Mouse (Mus musculus): ENCODE results near the gene Rac1.

The Rac1 gene

GRCm38 (mm10) chr5:143491736-143492135 lies 36.1 kb downstream of the Rac1 start:
- DNase-seq (ENCODE audit: low spot score in 2 of 2), result no peak

GRCm38 (mm10) chr5:143489749-143490342 lies 38.0 kb downstream of the Rac1 start:
- no peak for DNase-seq (ENCODE audit: low spot score in 2 of 2)

GRCm38 (mm10) chr5:143487998-143488397 lies 39.8 kb downstream of the Rac1 start:
- DNase-seq (ENCODE audit: low spot score in 2 of 2), result no peak

- DNase-seq (ENCODE audit: low spot score in 2 of 2), result no peak
Observed at GRCm38 (mm10) chr5:143487193-143487592, 40.6 kb downstream of the Rac1 start.

GRCm38 (mm10) chr5:143484955-143485354 lies 42.9 kb downstream of the Rac1 start:
- DNase-seq (ENCODE audit: low spot score in 2 of 2), result no peak

- no peak for DNase-seq (ENCODE audit: low spot score in 2 of 2)
Observed at GRCm38 (mm10) chr5:143477901-143478300, 49.9 kb downstream of the Rac1 start.

- DNase-seq (ENCODE audit: low spot score in 2 of 2), result no peak
Observed at GRCm38 (mm10) chr5:143476013-143476412, 51.8 kb downstream of the Rac1 start.

- peak in 1 of 2 experiments; percentile 64 for DNase-seq (ENCODE audit: low spot score in 2 of 2)
Observed at GRCm38 (mm10) chr5:143475153-143475844, 52.5 kb downstream of the Rac1 start.

GRCm38 (mm10) chr5:143471953-143472618 lies 55.8 kb downstream of the Rac1 start:
- no peak for DNase-seq (ENCODE audit: low spot score in 2 of 2)

- DNase-seq (ENCODE audit: low spot score in 2 of 2), result no peak
Observed at GRCm38 (mm10) chr5:143471165-143471546, 56.7 kb downstream of the Rac1 start.

- no peak for DNase-seq (ENCODE audit: low spot score in 2 of 2)
Observed at GRCm38 (mm10) chr5:143470421-143471164, 57.2 kb downstream of the Rac1 start.

GRCm38 (mm10) chr5:143469628-143470027 lies 58.2 kb downstream of the Rac1 start:
- DNase-seq (ENCODE audit: low spot score in 2 of 2), result no peak

- no peak for DNase-seq (ENCODE audit: low spot score in 2 of 2)
Observed at GRCm38 (mm10) chr5:143467931-143468330, 59.9 kb downstream of the Rac1 start.

- DNase-seq (ENCODE audit: low spot score in 2 of 2), result no peak
Observed at GRCm38 (mm10) chr5:143466891-143467669, 60.8 kb downstream of the Rac1 start.

GRCm38 (mm10) chr5:143465156-143466085 lies 62.4 kb downstream of the Rac1 start:
- no peak for DNase-seq (ENCODE audit: low spot score in 2 of 2)

- no peak for DNase-seq (ENCODE audit: low spot score in 2 of 2)
Observed at GRCm38 (mm10) chr5:143464757-143465118, 63.1 kb downstream of the Rac1 start.

- DNase-seq (ENCODE audit: low spot score in 2 of 2), result peak; percentile 74 to 83
Observed at GRCm38 (mm10) chr5:143464100-143464756, 63.6 kb downstream of the Rac1 start, which contains the start of gene Daglb. TSS of gene Daglb (plus strand) at chr5:143464584.

GRCm38 (mm10) chr5:143463671-143464070 lies 64.2 kb downstream of the Rac1 start:
- no peak for DNase-seq (ENCODE audit: low spot score in 2 of 2)
